Mouse (Mus musculus) intestine, embryonic 15.5 days (tissue): Measurements from ENCODE around the gene Fgfr3. TPM values are rescaled to one million over a fixed set of nuclear protein-coding genes. Genes with fewer than 3 reads are reported as not detected.

Experiments
- ATAC-seq: fragments of 200-750 bp; cut with Nextera tagmentation; 2 replicates; pipeline ENCODE4 v1.8.0; 2017; ENCODE audit warnings: moderate TSS enrichment, moderate library complexity
- H3K27ac ChIP-seq: fragments of 300-500 bp; sonication (generic); 2 replicates; pipeline ENCODE4 v1.5.1; 2015; ENCODE audit warnings: mild to moderate bottlenecking, inconsistent platforms
- H3K27me3 ChIP-seq: fragments of 300-500 bp; sonication (generic); replicated peaks from 2 replicates; pipeline ENCODE4 v1.6.1; 2015; ENCODE audit warnings: inconsistent platforms
- H3K36me3 ChIP-seq: fragments of 300-500 bp; sonication (generic); 2 replicates; pipeline ENCODE4 v1.6.1; 2015; ENCODE audit warnings: inconsistent platforms
- H3K4me1 ChIP-seq: fragments of 300-500 bp; sonication (generic); replicated peaks from 2 replicates; pipeline ENCODE4 v1.6.1; 2015; ENCODE audit warnings: inconsistent platforms
- H3K4me2 ChIP-seq: fragments of 300-500 bp; sonication (generic); replicated peaks from 2 replicates; pipeline ENCODE4 v1.6.1; 2015; ENCODE audit warnings: mild to moderate bottlenecking, inconsistent platforms
- H3K4me3 ChIP-seq: fragments of 300-500 bp; sonication (generic); replicated peaks from 2 replicates; pipeline ENCODE4 v1.5.1; 2015; ENCODE audit warnings: inconsistent platforms
- H3K9ac ChIP-seq: fragments of 300-500 bp; sonication (generic); 2 replicates; pipeline ENCODE4 v1.6.1; 2015; ENCODE audit warnings: inconsistent platforms
- H3K9me3 ChIP-seq: fragments of 300-500 bp; sonication (generic); 2 replicates; pipeline ENCODE4 v1.6.1; 2016; ENCODE audit warnings: inconsistent platforms
- WGBS: fragments of 180-500 bp; shearing (Covaris S2); methylation state at CpG from one replicate; pipeline ENCODE4 v1.1.7; 2015; 5-methylcytosine and 5-hydroxymethylcytosine counted together
- polyA plus RNA-seq: library from polyadenylated mRNA; unstranded; fragments of >200 nt; fragmentation: Nextera tagmentation; extraction: Ambion mirVana; gene quantifications from 2 replicates; pipeline ENCODE4 v1.2.1, GENCODE M21; 2015

Fgfr3 gene
- polyA plus RNA-seq, 1 experiment from 2014 or later = 11.6 TPM

GRCm38 (mm10) chr5:33689221-33689844, 32.1 kb upstream of the Fgfr3 start:
- no peak overlapping the region for H3K9ac ChIP-seq
- no peaks in the 10 kb centered on the region for H3K36me3 ChIP-seq
- no peak overlapping the region for H3K27ac ChIP-seq

DNA sequence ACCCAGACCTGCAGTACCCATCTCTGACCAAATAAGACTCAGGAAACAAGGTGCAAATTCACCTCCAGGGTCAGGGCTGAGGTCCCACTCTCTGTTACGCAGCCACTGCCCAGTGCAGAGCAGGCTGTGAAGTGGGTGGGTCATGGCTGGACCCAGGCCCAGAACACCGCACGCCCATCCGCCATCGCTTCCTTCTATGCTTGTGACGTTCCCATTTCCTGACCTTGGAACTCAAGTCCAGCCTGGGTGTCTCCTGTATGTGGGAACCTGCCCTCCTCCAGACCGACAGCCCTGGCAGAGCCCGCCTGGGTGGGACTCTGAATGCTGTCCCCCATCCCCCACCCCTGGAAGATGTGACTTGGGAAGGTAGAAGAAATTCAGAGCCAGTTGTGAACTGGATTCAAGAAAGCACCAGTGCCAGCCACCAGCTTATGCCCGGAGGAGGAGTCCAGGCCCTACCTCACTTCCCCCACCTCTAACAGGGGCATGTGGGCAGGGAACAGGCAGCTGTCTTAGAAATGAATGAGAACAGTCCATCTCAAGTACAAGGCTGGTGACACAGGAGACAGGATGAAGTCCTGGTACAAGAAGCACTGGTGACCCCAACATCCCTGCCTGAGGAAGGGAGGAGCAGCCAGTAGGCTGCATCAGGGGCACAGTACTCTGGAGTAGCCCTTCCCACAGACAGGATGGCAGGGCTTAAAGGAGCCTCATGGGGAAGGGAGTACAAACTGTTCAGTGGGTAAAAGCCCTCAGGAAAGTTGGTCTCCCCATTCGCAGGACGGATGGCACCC, 31.4 kb upstream of the Fgfr3 start:
- Histone ChIP-seq H3K9ac (no peak overlapping the region), H3K27ac (no peak overlapping the region), H3K27me3 (no peaks in the 10 kb centered on the region), H3K4me3 (no peak overlapping the region), H3K4me1 (peaks cover 39% of the 10 kb centered on the region), H3K4me2 (no peak overlapping the region), H3K36me3 (no peaks in the 10 kb centered on the region), H3K9me3 (no peaks in the 10 kb centered on the region)
- WGBS = 75% methylated on average over 11 of the region's 11 CpGs
- ATAC-seq = no peak

More at GRCm38 (mm10) chr5:33689221-33689844, 32.1 kb upstream of the Fgfr3 start:
- Histone ChIP-seq H3K4me1 (peaks cover 32% of the 10 kb centered on the region), H3K9me3 (no peaks in the 10 kb centered on the region), H3K27me3 (no peaks in the 10 kb centered on the region), H3K4me3 (no peak overlapping the region), H3K4me2 (no peak overlapping the region)
- 62% methylated on average over 20 of the region's 20 CpGs for WGBS
- no peak for ATAC-seq

- H3K27ac ChIP-seq = peak overlapping the region; percentile 72
- peak; percentile 55 for ATAC-seq
- peak overlapping the region; percentile 29; the same call in 1 of the 2 replicates for H3K9ac ChIP-seq
- no peaks in the 10 kb centered on the region for H3K9me3 ChIP-seq
- WGBS = 5% methylated on average over 24 of the region's 24 CpGs
- H3K27me3 ChIP-seq = no peaks in the 10 kb centered on the region
- H3K36me3 ChIP-seq = no peaks in the 10 kb centered on the region
- H3K4me3 ChIP-seq = peak overlapping the region; percentile 5; the same call in 1 of the 2 replicates
- H3K4me2 ChIP-seq = peak overlapping the region; percentile 50
- peaks cover 55% of the 10 kb centered on the region for H3K4me1 ChIP-seq
These were observed 29.1 kb upstream of the Fgfr3 start for GRCm38 (mm10) chr5:33692393-33692792.

DNA sequence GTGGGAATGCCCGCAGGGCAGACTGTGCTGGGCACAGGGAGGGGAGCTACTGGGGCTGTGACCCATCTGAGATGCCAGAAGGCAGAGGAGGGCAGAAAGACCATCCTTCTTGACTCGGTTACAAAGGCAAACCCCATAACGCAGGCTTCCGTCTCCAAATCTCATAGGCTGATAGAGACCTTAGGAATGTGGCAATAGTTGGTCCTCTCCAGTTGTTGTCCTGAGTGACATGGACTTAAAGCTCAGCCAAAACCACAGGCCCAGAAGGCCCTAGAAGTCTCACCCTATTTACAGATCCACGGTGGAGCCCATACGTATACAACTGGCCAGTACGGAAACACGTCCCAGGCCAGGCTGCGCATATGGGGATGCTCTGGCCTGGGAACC, 27.0 kb upstream of the Fgfr3 start:
- WGBS = 70% methylated on average over 9 of the region's 9 CpGs
- Histone ChIP-seq H3K27me3 (no peaks in the 10 kb centered on the region), H3K4me1 (peaks cover 59% of the 10 kb centered on the region), H3K4me2 (peak overlapping the region; percentile 94), H3K9me3 (no peaks in the 10 kb centered on the region), H3K4me3 (no peak overlapping the region), H3K27ac (peak overlapping the region; percentile 51; the same call in 1 of the 2 replicates), H3K36me3 (no peaks in the 10 kb centered on the region), H3K9ac (no peak overlapping the region)
- no peak for ATAC-seq

DNA sequence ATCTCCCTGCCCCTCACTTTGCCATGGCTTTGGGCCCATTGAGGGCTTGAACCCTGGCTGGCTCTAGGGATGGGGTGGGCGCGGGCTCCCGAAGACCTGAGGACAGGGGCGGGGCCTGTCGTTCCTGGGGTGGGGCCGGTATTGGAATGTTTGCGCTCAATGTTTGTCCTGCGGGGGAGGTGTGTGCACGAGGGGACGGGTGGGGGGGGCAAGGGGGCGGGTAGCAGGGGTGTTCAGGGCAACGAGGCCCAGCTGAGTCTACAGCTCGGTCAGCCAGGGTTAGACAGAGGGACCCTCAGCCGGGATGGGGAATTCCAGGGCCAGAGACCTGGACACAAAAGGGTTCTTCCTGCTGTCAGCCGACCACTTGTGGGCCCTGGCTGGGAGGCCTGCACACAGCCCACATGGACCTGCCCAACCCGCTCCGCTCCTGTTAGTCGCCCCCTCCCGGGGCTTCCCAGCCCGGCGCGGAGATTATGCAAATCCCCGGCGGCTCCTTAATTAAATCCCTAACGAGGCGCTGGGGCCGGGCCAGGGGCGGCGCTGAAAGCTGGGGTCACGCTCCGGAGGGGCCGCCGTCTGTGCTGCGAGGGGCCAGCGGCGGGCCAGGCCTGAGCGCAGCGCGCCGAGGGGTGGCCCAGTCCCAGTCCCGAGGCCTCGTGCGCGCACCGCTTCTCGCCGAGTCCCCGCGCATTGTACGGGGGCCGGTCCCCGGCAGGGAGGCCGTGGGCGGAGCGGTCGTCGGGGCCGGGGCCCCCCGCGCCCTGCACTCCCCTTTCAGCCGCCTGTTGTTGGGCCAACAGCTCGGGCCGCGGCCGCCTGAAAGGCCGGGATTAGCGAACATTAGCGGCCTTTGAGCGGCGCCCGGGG, 26.4 kb upstream of the Fgfr3 start:
- ATAC-seq = peak; percentile 66
- Histone ChIP-seq H3K9ac (peak overlapping the region; percentile 74), H3K4me3 (peak overlapping the region; percentile 46), H3K4me1 (peaks cover 52% of the 10 kb centered on the region), H3K36me3 (no peaks in the 10 kb centered on the region), H3K27ac (peak overlapping the region; percentile 68), H3K4me2 (peak overlapping the region; percentile 94), H3K9me3 (no peaks in the 10 kb centered on the region), H3K27me3 (no peaks in the 10 kb centered on the region)
- WGBS = 4% methylated on average over 71 of the region's 71 CpGs

- Histone ChIP-seq H3K9me3 (no peaks in the 10 kb centered on the region), H3K27ac (peak overlapping the region; percentile 68), H3K4me2 (peak overlapping the region; percentile 94), H3K9ac (peak overlapping the region; percentile 74), H3K4me3 (peak overlapping the region; percentile 46), H3K36me3 (no peaks in the 10 kb centered on the region), H3K27me3 (no peaks in the 10 kb centered on the region), H3K4me1 (peaks cover 51% of the 10 kb centered on the region)
- 5% methylated on average over 24 of the region's 24 CpGs for WGBS
- peak; percentile 42 for ATAC-seq
These were observed 25.8 kb upstream of the Fgfr3 start for GRCm38 (mm10) chr5:33695718-33696121.

GRCm38 (mm10) chr5:33696430-33696829, 25.0 kb upstream of the Fgfr3 start:
- Histone ChIP-seq H3K27me3 (no peaks in the 10 kb centered on the region; the same call in 1 of the 2 replicates), H3K9ac (no peak overlapping the region), H3K9me3 (no peaks in the 10 kb centered on the region), H3K4me3 (no peak overlapping the region), H3K27ac (peak overlapping the region; percentile 68; the same call in 1 of the 2 replicates), H3K4me2 (peak overlapping the region; percentile 94), H3K36me3 (no peaks in the 10 kb centered on the region), H3K4me1 (peaks cover 51% of the 10 kb centered on the region)
- ATAC-seq = no peak
- 62% methylated on average over 5 of the region's 5 CpGs for WGBS

DNA sequence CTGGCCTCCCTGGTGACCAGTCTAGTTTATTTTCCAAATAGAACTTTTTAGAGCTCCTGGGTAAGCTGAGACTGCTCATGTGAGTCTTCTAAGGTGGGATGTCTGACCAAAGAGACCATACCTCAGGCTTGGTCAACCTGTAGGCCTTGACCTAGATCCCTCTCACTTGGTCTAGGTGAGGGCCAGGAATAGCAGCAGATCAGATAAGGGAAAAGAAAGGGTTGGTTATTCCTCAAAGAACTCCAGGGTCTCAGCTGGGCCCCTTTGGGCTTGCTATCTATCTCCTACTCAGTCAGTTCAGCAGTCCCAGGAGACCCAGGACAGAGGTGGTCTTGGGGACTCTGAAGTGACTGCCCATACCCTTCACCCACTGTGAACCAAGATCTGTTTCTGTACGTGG, 23.9 kb upstream of the Fgfr3 start:
- H3K4me1 ChIP-seq = peaks cover 44% of the 10 kb centered on the region
- no peak overlapping the region for H3K9ac ChIP-seq
- no peak for ATAC-seq
- no peak overlapping the region for H3K27ac ChIP-seq
- no peaks in the 10 kb centered on the region for H3K9me3 ChIP-seq
- H3K36me3 ChIP-seq = no peaks in the 10 kb centered on the region
- H3K27me3 ChIP-seq = no peaks in the 10 kb centered on the region; the same call in 1 of the 2 replicates
- no peak overlapping the region for H3K4me2 ChIP-seq
- WGBS = 71% methylated on average over 1 of the region's 1 CpGs
- no peak overlapping the region for H3K4me3 ChIP-seq

- H3K9ac ChIP-seq = no peak overlapping the region
- H3K4me3 ChIP-seq = no peak overlapping the region
- no peaks in the 10 kb centered on the region; the same call in 1 of the 2 replicates for H3K27me3 ChIP-seq
- no peaks in the 10 kb centered on the region for H3K36me3 ChIP-seq
- peaks cover 39% of the 10 kb centered on the region for H3K4me1 ChIP-seq
- ATAC-seq = no peak
- H3K27ac ChIP-seq = no peak overlapping the region
- no peak overlapping the region for H3K4me2 ChIP-seq
- H3K9me3 ChIP-seq = no peaks in the 10 kb centered on the region
- 35% methylated on average over 13 of the region's 13 CpGs for WGBS
These were observed 23.4 kb upstream of the Fgfr3 start for GRCm38 (mm10) chr5:33697947-33698512.

GRCm38 (mm10) chr5:33698669-33699068, 22.8 kb upstream of the Fgfr3 start:
- Histone ChIP-seq H3K4me3 (no peak overlapping the region), H3K27me3 (no peaks in the 10 kb centered on the region; the same call in 1 of the 2 replicates), H3K9ac (no peak overlapping the region), H3K9me3 (no peaks in the 10 kb centered on the region), H3K36me3 (no peaks in the 10 kb centered on the region), H3K4me2 (no peak overlapping the region), H3K27ac (no peak overlapping the region), H3K4me1 (peaks cover 36% of the 10 kb centered on the region)
- no peak for ATAC-seq
- WGBS = 91% methylated on average over 5 of the region's 5 CpGs

GRCm38 (mm10) chr5:33700010-33700409, 21.5 kb upstream of the Fgfr3 start:
- WGBS = 41% methylated on average over 13 of the region's 13 CpGs
- no peaks in the 10 kb centered on the region for H3K9me3 ChIP-seq
- no peak overlapping the region for H3K27ac ChIP-seq
- H3K4me3 ChIP-seq = no peak overlapping the region
- H3K4me1 ChIP-seq = peaks cover 32% of the 10 kb centered on the region
- H3K4me2 ChIP-seq = no peak overlapping the region
- no peaks in the 10 kb centered on the region; the same call in 1 of the 2 replicates for H3K27me3 ChIP-seq
- no peak for ATAC-seq
- H3K36me3 ChIP-seq = no peaks in the 10 kb centered on the region
- no peak overlapping the region for H3K9ac ChIP-seq
